Mouse (Mus musculus): ENCODE data around the gene Gm13272.
"Not testable (repeated sequence)": the region's sequence is repeated elsewhere in the genome, so short reads cannot be mapped to it uniquely, and the experiment has no call there.

GRCm38 (mm10) chr4:88805231-88805630 is 25.6 kb downstream of the Gm13272 start, which contains the start of gene Gm13288:
- TF ChIP-seq CTCF (IDR thresholded peaks at IDR 0.05; ENCODE audit: low read depth, low read length); GATA1 (IDR thresholded peaks at IDR 0.05; ENCODE audit: borderline replicate concordance, low read length); TAL1 (conservative IDR thresholded peaks at IDR 0.05; ENCODE audit: low read depth, low read length): not testable (repeated sequence)
